Mouse (Mus musculus): ENCODE results near the gene Slc2a6. TPM values are rescaled to one million over a fixed set of nuclear protein-coding genes. Genes with fewer than 3 reads are reported as not detected.

The Slc2a6 gene
- total RNA-seq, 2 experiments from 2014 or later, result 0.68 TPM; not detected in 1

- ATAC-seq (replicated peaks; ENCODE audit: low FRiP score, poor library complexity, severe bottlenecking), result no peak
These were observed 10.8 kb upstream of the Slc2a6 start for GRCm38 (mm10) chr2:27038596-27038995.

- ATAC-seq (replicated peaks; ENCODE audit: low FRiP score, poor library complexity, severe bottlenecking), result no peak
These were observed 9.2 kb upstream of the Slc2a6 start for GRCm38 (mm10) chr2:27037008-27037407.

GRCm38 (mm10) chr2:27036003-27036402, 8.2 kb upstream of the Slc2a6 start:
- no peak for ATAC-seq (replicated peaks; ENCODE audit: low FRiP score, poor library complexity, severe bottlenecking)

GRCm38 (mm10) chr2:27032361-27032760, 4.6 kb upstream of the Slc2a6 start:
- ATAC-seq (replicated peaks; ENCODE audit: low FRiP score, poor library complexity, severe bottlenecking), result no peak

- no peak for ATAC-seq (replicated peaks; ENCODE audit: low FRiP score, poor library complexity, severe bottlenecking)
These were observed 728 bp upstream of the Slc2a6 start for GRCm38 (mm10) chr2:27028437-27029015.

- ATAC-seq (replicated peaks; ENCODE audit: low FRiP score, poor library complexity, severe bottlenecking), result no peak
These were observed 761 bp downstream of the Slc2a6 start for GRCm38 (mm10) chr2:27026857-27027617.

- no peak for ATAC-seq (replicated peaks; ENCODE audit: low FRiP score, poor library complexity, severe bottlenecking)
These were observed 1.5 kb downstream of the Slc2a6 start for GRCm38 (mm10) chr2:27026332-27026731.

GRCm38 (mm10) chr2:27025545-27025944, 2.3 kb downstream of the Slc2a6 start:
- no peak for ATAC-seq (replicated peaks; ENCODE audit: low FRiP score, poor library complexity, severe bottlenecking)

GRCm38 (mm10) chr2:27024136-27024535, 3.7 kb downstream of the Slc2a6 start:
- ATAC-seq (replicated peaks; ENCODE audit: low FRiP score, poor library complexity, severe bottlenecking), result no peak

GRCm38 (mm10) chr2:27022612-27023011, 5.2 kb downstream of the Slc2a6 start:
- ATAC-seq (replicated peaks; ENCODE audit: low FRiP score, poor library complexity, severe bottlenecking), result no peak

- no peak for ATAC-seq (replicated peaks; ENCODE audit: low FRiP score, poor library complexity, severe bottlenecking)
These were observed 6.7 kb downstream of the Slc2a6 start for GRCm38 (mm10) chr2:27021103-27021502.

- no peak for ATAC-seq (replicated peaks; ENCODE audit: low FRiP score, poor library complexity, severe bottlenecking)
These were observed 8.3 kb downstream of the Slc2a6 start for GRCm38 (mm10) chr2:27019530-27019929.

- ATAC-seq (replicated peaks; ENCODE audit: low FRiP score, poor library complexity, severe bottlenecking), result 0 out of 2 replicates have a peak, but pooled peaks have one; percentile 53
These were observed 10.0 kb downstream of the Slc2a6 start for GRCm38 (mm10) chr2:27017802-27018201.

GRCm38 (mm10) chr2:27009714-27010244, 18.0 kb downstream of the Slc2a6 start, which contains the start of gene Cacfd1:
Cacfd1 (plus strand) TSS chr2:27009926.
- ATAC-seq (replicated peaks; ENCODE audit: low FRiP score, poor library complexity, severe bottlenecking), result peak; percentile 72

- ATAC-seq (replicated peaks; ENCODE audit: low FRiP score, poor library complexity, severe bottlenecking), result no peak
These were observed 20.1 kb downstream of the Slc2a6 start for GRCm38 (mm10) chr2:27007701-27008100.

GRCm38 (mm10) chr2:27006255-27006654, 21.5 kb downstream of the Slc2a6 start:
- no peak for ATAC-seq (replicated peaks; ENCODE audit: low FRiP score, poor library complexity, severe bottlenecking)

- ATAC-seq (replicated peaks; ENCODE audit: low FRiP score, poor library complexity, severe bottlenecking), result no peak
These were observed 29.8 kb downstream of the Slc2a6 start for GRCm38 (mm10) chr2:26997993-26998392.

GRCm38 (mm10) chr2:26997498-26997897, 30.3 kb downstream of the Slc2a6 start:
- ATAC-seq (replicated peaks; ENCODE audit: low FRiP score, poor library complexity, severe bottlenecking), result no peak

GRCm38 (mm10) chr2:26993936-26994335, 33.9 kb downstream of the Slc2a6 start:
- ATAC-seq (replicated peaks; ENCODE audit: low FRiP score, poor library complexity, severe bottlenecking), result no peak

- no peak for ATAC-seq (replicated peaks; ENCODE audit: low FRiP score, poor library complexity, severe bottlenecking)
These were observed 43.2 kb downstream of the Slc2a6 start for GRCm38 (mm10) chr2:26984640-26985039.

- no peak for ATAC-seq (replicated peaks; ENCODE audit: low FRiP score, poor library complexity, severe bottlenecking)
These were observed 43.6 kb downstream of the Slc2a6 start for GRCm38 (mm10) chr2:26984179-26984578.
